Mouse (Mus musculus): ENCODE data around the gene Ykt6. TPM values are rescaled to one million over a fixed set of nuclear protein-coding genes. Genes with fewer than 3 reads are reported as not detected.

The Ykt6 gene
- total RNA-seq, 4 experiments from 2014 or later: 40.4 to 47.2 (median 42.3) TPM

- DNase-seq (ENCODE audit: low spot score in 2 of 2): no peak
Observed at GRCm38 (mm10) chr11:6016797-6017395, 61.4 kb downstream of the Ykt6 start.

Other genes with a start within 250 kb of the Ykt6 start
- gene Mrps24, start 240.0 kb upstream of the Ykt6 start, total RNA-seq (2022): 100 to 1,000 TPM in 3 of 4 experiments, 10 to 100 TPM in 1; 98.9 to 119 (median 108) TPM
- gene Urgcp, start 193.3 kb upstream of the Ykt6 start, total RNA-seq (2022): 10 to 100 TPM; 46.2 to 52.2 (median 48.2) TPM
- gene Dbnl, start 167.2 kb upstream of the Ykt6 start, total RNA-seq (2022): 10 to 100 TPM; 10.3 to 13.1 (median 12.2) TPM
- gene Pgam2, start 152.0 kb upstream of the Ykt6 start, total RNA-seq (2022): 1,000 to 10,000 TPM; 2,240 to 2,793 (median 2,573) TPM
- 1 to 10 TPM; 1.6 to 2.5 (median 2.0) TPM for gene Polm, start 117.7 kb upstream of the Ykt6 start, total RNA-seq (2022)
- gene Aebp1, start 93.7 kb upstream of the Ykt6 start, total RNA-seq (2022): 10 to 100 TPM; 50.7 to 96.4 (median 75.2) TPM
- gene Pold2, start 77.4 kb upstream of the Ykt6 start, total RNA-seq (2022): 10 to 100 TPM; 44.6 to 47.3 (median 47.0) TPM
- not detected for gene Myl7, start 56.9 kb upstream of the Ykt6 start, total RNA-seq (2022)
- 1 to 10 TPM; 1.5 to 5.7 (median 3.0) TPM for gene Gck, start 5.6 kb upstream of the Ykt6 start, total RNA-seq (2022)
- gene Camk2b, start 110.7 kb downstream of the Ykt6 start, total RNA-seq (2022): 100 to 1,000 TPM; 146 to 169 (median 160) TPM
- gene A730071L15Rik, start 244.3 kb downstream of the Ykt6 start, total RNA-seq (2022): not detected
- gene Nudcd3, start 244.7 kb downstream of the Ykt6 start, total RNA-seq (2022): 10 to 100 TPM; 70.9 to 77.9 (median 76.1) TPM